Mouse (Mus musculus) left cerebral cortex, postnatal 36 days (tissue): Measurements from ENCODE around the gene Apoe. TPM values are rescaled to one million over a fixed set of nuclear protein-coding genes. Genes with fewer than 3 reads are reported as not detected.

Experiments
- DNase-seq, 2 experiments: peaks; one replicate each; pipeline ENCODE4 v3.0.0; 2021 to 2022; ENCODE audit warnings: low spot score in 2 of 2, mixed read lengths in 1 of 2
- intact Hi-C: fragments of 180-260 bp; cut with DNase I; formaldehyde crosslinking; loops from one replicate; pipeline ENCODE4 v1.15.1; 2025
- total RNA-seq, 2 experiments: library from RNA; stranded (reverse); gene quantifications; 2 replicates each; pipeline ENCODE4 v1.2.3; 2021

Apoe gene
- total RNA-seq, 2 experiments from 2014 or later, result 1,886 to 2,087 TPM

- DNase-seq, result no peak
- intact Hi-C loops, result no loop called here
Observed at GRCm38 (mm10) chr7:19671511-19671910, 27.5 kb downstream of the Apoe start.

- intact Hi-C loops, result loop anchor here (1.0 to 5.0 kb wide), 2 partner anchors 32 to 123 kb away; no protein-coding TSS in a partner anchor
- peak; percentile 88 to 91 for DNase-seq
Observed at GRCm38 (mm10) chr7:19668947-19669721, 29.9 kb downstream of the Apoe start.

GRCm38 (mm10) chr7:19667434-19667833 lies 31.6 kb downstream of the Apoe start:
- intact Hi-C loops, result loop anchor here (5.0 kb wide), 1 partner anchor 125 kb away; no protein-coding TSS in a partner anchor
- no peak for DNase-seq

GRCm38 (mm10) chr7:19666750-19667149 lies 32.2 kb downstream of the Apoe start:
- no peak for DNase-seq
- intact Hi-C loops, result loop anchor here (5.0 kb wide), 1 partner anchor 126 kb away; no protein-coding TSS in a partner anchor

GRCm38 (mm10) chr7:19664955-19665841 lies 33.8 kb downstream of the Apoe start, which contains the start of gene Clptm1:
Gene Clptm1 (minus strand): TSS chr7:19665033.
- DNase-seq, result peak; percentile 98 to 99
- intact Hi-C loops, result loop anchor here (2.0 to 5.0 kb wide), 2 partner anchors 50 to 127 kb away; partner anchors contain the start of gene Tomm40

- DNase-seq, result no peak
Observed at GRCm38 (mm10) chr7:19664455-19664954, 34.5 kb downstream of the Apoe start.

GRCm38 (mm10) chr7:19663940-19664339 lies 35.0 kb downstream of the Apoe start:
- intact Hi-C loops, result loop anchor here (2.0 kb wide), 1 partner anchor 51 kb away; the partner anchor contains the start of gene Tomm40

More at GRCm38 (mm10) chr7:19664455-19664954, 34.5 kb downstream of the Apoe start:
- intact Hi-C loops, result loop anchor here (2.0 kb wide), 1 partner anchor 50 kb away; the partner anchor contains the start of gene Tomm40

GRCm38 (mm10) chr7:19652614-19653013 lies 46.4 kb downstream of the Apoe start:
- no peak for DNase-seq
- intact Hi-C loops, result no loop called here

More at GRCm38 (mm10) chr7:19663940-19664339, 35.0 kb downstream of the Apoe start:
- DNase-seq, result no peak

- no peak for DNase-seq
- intact Hi-C loops, result no loop called here
Observed at GRCm38 (mm10) chr7:19651063-19651786, 47.8 kb downstream of the Apoe start.

Other genes with a start within 250 kb of the Apoe start
- 10 to 100 TPM; 76.8 to 77.7 TPM for gene Mark4, start 240.4 kb downstream of the Apoe start, total RNA-seq
- under 1 TPM; 0.23 to 0.52 TPM for gene Exoc3l2, start 235.9 kb downstream of the Apoe start, total RNA-seq
- 1 to 10 TPM; 6.8 to 7.2 TPM for gene Bloc1s3, start 190.8 kb downstream of the Apoe start, total RNA-seq
- gene Trappc6a, start 190.8 kb downstream of the Apoe start, total RNA-seq, result 10 to 100 TPM; 18.2 to 19.5 TPM
- under 1 TPM; 0.68 to 0.94 TPM for gene Nkpd1, start 181.3 kb downstream of the Apoe start, total RNA-seq
- 100 to 1,000 TPM; 135 to 140 TPM for gene Ppp1r37, start 136.1 kb downstream of the Apoe start, total RNA-seq
- 1 to 10 TPM; 1.2 to 1.3 TPM for gene Zfp296, start 121.9 kb downstream of the Apoe start, total RNA-seq
- 10 to 100 TPM; 52.6 to 54.1 TPM for gene Gemin7, start 121.6 kb downstream of the Apoe start, total RNA-seq
- 100 to 1,000 TPM in 1 of 2 experiments, 10 to 100 TPM in 1; 65.1 to 110 TPM for gene Clasrp, start 94.7 kb downstream of the Apoe start, total RNA-seq
- 1 to 10 TPM; 4.6 to 6.7 TPM for gene Relb, start 69.8 kb downstream of the Apoe start, total RNA-seq
- 100 to 1,000 TPM; 147 to 157 TPM for gene Clptm1, start 34.2 kb downstream of the Apoe start, total RNA-seq
- gene Apoc2, start 21.2 kb downstream of the Apoe start, total RNA-seq, result not detected
- gene Gm44805, start 17.8 kb downstream of the Apoe start, total RNA-seq, result not detected
- not detected for gene Apoc4, start 17.7 kb downstream of the Apoe start, total RNA-seq
- 1 to 10 TPM; 1.5 to 2.9 TPM for gene Apoc1, start 6.5 kb downstream of the Apoe start, total RNA-seq
- gene Tomm40, start 16.2 kb upstream of the Apoe start, total RNA-seq, result 100 to 1,000 TPM; 113 to 125 TPM
- gene Nectin2, start 51.3 kb upstream of the Apoe start, total RNA-seq, result 1 to 10 TPM; 7.2 to 9.3 TPM
- gene Bcam, start 71.8 kb upstream of the Apoe start, total RNA-seq, result 10 to 100 TPM; 12.2 to 13.1 TPM
- not detected for gene Cblc, start 97.6 kb upstream of the Apoe start, total RNA-seq
- gene Bcl3, start 123.6 kb upstream of the Apoe start, total RNA-seq, result under 1 TPM; 0.27 to 0.32 TPM
- gene Gm19345, start 152.8 kb upstream of the Apoe start, total RNA-seq, result 1 to 10 TPM; 1.2 to 2.1 TPM
- not detected for gene Ceacam16, start 162.1 kb upstream of the Apoe start, total RNA-seq
- gene Ceacam19, start 188.8 kb upstream of the Apoe start, total RNA-seq, result not detected
- gene Pvr, start 222.0 kb upstream of the Apoe start, total RNA-seq, result 10 to 100 TPM; 10.7 to 12.0 TPM